Mouse (Mus musculus): ENCODE measurements around the gene Gfod2. TPM values are rescaled to one million over a fixed set of nuclear protein-coding genes. Genes with fewer than 3 reads are reported as not detected.
A peak's percentile ranks its signal among the peaks of the same experiment; 100 is the strongest.

The Gfod2 gene
- polyA plus RNA-seq, 1 experiment from 2014 or later = 63.1 TPM

- no peak overlapping the region for H3K9ac ChIP-seq
- H3K36me3 ChIP-seq = peaks cover 9% of the 10 kb centered on the region
- ATAC-seq (ENCODE audit: low FRiP score, low read depth) = peak; percentile 6; the same call in 1 of the 2 replicates
- H3K27ac ChIP-seq = no peak overlapping the region
- peaks cover 20% of the 10 kb centered on the region for H3K4me1 ChIP-seq
- no peak overlapping the region for H3K4me3 ChIP-seq
- H3K9me3 ChIP-seq = no peaks in the 10 kb centered on the region
- no peaks in the 10 kb centered on the region for H3K27me3 ChIP-seq (replicated peaks)
- 96% methylated on average over 8 of the region's 8 CpGs for WGBS
- H3K4me2 ChIP-seq (replicated peaks) = no peak overlapping the region
Observed at GRCm38 (mm10) chr8:105708675-105709074, 49.8 kb downstream of the Gfod2 start.

DNA sequence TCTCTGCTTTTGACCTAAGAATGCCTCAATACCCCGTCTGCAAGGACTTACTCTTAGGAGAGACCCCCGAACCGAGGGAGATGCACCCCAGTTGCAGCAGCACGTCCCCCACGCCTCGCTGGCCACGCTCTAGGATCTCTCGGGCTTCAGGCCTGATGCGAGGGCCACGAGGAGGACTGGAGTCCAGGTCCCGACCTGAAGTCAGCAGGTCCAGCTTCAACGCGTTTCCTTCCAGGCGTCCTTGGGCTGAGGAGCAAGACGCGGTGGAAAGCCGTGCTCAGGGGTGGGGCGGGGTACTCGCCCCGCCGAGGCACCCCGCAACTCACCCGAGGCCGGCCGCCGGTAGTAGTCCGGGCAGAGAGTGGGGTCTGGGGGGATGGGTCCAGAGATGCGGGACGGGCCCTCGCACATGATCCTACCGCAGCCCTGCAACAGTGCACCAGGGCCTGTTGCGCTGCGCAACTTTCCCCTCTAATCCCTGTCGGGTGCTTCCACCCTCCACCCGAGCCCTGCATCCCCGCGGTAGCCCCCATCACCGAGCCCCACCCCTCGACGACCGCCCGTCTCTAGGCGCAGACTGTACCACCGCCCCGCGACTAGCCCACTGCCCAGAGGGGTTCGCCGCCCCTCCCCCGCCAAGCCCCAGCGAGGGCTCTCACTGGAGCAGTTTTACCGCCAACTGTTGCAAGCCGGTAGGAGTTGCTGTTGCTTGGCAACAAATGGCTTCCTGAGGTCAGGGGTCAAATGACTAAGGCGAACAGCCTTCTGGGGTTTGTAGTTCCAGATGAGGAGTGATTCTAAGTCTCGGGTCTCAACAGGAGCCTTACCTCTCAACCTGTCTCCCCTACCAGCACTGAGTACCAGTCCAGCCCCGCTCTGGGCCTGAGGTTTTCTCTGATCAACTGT, 50.7 kb downstream of the Gfod2 start, which contains the start of the genes 4933405L10Rik and Enkd1:
4933405L10Rik (plus strand) TSS at position 158 of the 906 bp plus-strand sequence.
Enkd1 (minus strand) TSS at position 713 of the 906 bp plus-strand sequence.
- no peak within 1 kb of the TSS for H3K27ac ChIP-seq
- H3K4me1 ChIP-seq = peaks cover 20% of the 10 kb centered on the region
- ATAC-seq (ENCODE audit: low FRiP score, low read depth) = peak; percentile 84
- under 1% methylated on average over 55 of the region's 55 CpGs for WGBS
- H3K4me3 ChIP-seq = peak within 1 kb of the TSS; percentile 54
- H3K4me2 ChIP-seq (replicated peaks) = peak within 1 kb of the TSS; percentile 93
- peaks cover 17% of the 10 kb centered on the region for H3K36me3 ChIP-seq
- H3K9ac ChIP-seq = peak within 1 kb of the TSS; percentile 63
- H3K9me3 ChIP-seq = no peaks in the 10 kb centered on the region
- no peaks in the 10 kb centered on the region for H3K27me3 ChIP-seq (replicated peaks)

- Histone ChIP-seq H3K27me3 (replicated peaks) (no peaks in the 10 kb centered on the region), H3K27ac (no peak overlapping the region), H3K4me3 (no peak overlapping the region), H3K9me3 (no peaks in the 10 kb centered on the region), H3K4me2 (replicated peaks) (peak overlapping the region; percentile 93), H3K36me3 (peaks cover 17% of the 10 kb centered on the region), H3K4me1 (peaks cover 31% of the 10 kb centered on the region), H3K9ac (no peak overlapping the region)
- ATAC-seq (ENCODE audit: low FRiP score, low read depth) = no peak
- 80% methylated on average over 12 of the region's 12 CpGs for WGBS
Observed at GRCm38 (mm10) chr8:105706426-105706825, 52.0 kb downstream of the Gfod2 start.

DNA sequence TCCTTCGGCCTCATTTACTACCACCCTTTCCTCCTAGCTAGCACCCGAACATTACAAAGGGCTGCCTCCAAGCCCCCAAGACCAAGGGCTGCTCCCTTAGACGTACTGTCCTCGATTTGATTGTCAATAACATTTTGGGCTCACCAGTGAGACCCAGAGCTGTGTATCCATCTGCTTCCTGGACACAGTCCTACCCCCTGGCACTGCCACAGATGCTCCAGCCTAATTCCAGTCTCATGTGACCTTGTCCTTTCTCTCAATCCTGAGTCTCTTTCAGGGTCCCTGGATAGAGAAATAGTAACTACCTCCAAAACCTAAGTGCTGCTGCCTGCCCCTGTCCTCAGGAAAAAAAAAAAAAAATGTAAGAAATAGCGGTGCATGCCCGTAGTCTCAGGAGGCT, 53.5 kb downstream of the Gfod2 start:
- Histone ChIP-seq H3K9ac (no peak overlapping the region), H3K27me3 (replicated peaks) (no peaks in the 10 kb centered on the region), H3K4me1 (peaks cover 38% of the 10 kb centered on the region), H3K27ac (no peak overlapping the region), H3K4me3 (no peak overlapping the region), H3K9me3 (no peaks in the 10 kb centered on the region), H3K36me3 (peaks cover 17% of the 10 kb centered on the region), H3K4me2 (replicated peaks) (no peak overlapping the region)
- no peak for ATAC-seq (ENCODE audit: low FRiP score, low read depth)
- WGBS = 93% methylated on average over 6 of the region's 6 CpGs

DNA sequence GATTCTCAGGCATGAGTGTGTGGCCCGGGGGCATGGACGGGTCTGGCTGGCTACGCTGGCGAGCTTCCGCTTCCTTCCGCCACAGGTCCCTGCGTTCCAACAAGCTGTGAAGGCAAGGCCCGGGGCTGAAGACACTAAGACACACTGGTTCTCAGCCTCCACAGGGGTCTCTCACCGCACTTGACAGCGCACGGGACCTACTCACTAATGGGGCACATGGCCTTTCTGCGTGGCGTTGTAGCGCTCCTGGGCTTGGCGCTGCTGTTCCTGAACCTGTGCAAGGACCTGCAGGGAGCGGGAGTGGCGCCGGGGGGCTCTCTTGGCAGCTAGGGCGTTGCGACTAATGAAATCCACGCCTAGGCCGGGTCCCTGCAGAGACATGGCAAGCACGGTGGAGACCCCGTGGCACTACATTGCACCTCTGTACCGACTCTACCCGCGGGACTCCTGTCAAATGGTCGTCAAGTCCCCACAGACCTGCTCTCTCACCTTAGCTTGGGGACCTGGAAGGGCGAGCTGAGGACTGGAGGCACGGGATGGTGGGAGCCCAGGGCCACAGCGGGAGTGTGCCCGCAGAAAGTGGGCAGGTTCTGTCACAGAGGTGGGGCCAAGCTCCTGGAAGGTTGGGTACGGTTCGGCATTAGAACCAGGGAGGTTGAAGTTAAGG, 54.2 kb downstream of the Gfod2 start:
- no peaks in the 10 kb centered on the region for H3K9me3 ChIP-seq
- no peaks in the 10 kb centered on the region for H3K27me3 ChIP-seq (replicated peaks)
- peaks cover 17% of the 10 kb centered on the region for H3K36me3 ChIP-seq
- 95% methylated on average over 34 of the region's 34 CpGs for WGBS
- H3K4me2 ChIP-seq (replicated peaks) = no peak overlapping the region
- no peak overlapping the region for H3K27ac ChIP-seq
- H3K9ac ChIP-seq = no peak overlapping the region
- H3K4me3 ChIP-seq = no peak overlapping the region
- no peak for ATAC-seq (ENCODE audit: low FRiP score, low read depth)
- H3K4me1 ChIP-seq = peaks cover 43% of the 10 kb centered on the region

GRCm38 (mm10) chr8:105702731-105703415, 55.6 kb downstream of the Gfod2 start:
- 92% methylated on average over 24 of the region's 24 CpGs for WGBS
- peaks cover 28% of the 10 kb centered on the region for H3K36me3 ChIP-seq
- peak overlapping the region; percentile 53 for H3K9ac ChIP-seq
- H3K4me2 ChIP-seq (replicated peaks) = peak overlapping the region; percentile 96
- peaks cover 41% of the 10 kb centered on the region for H3K4me1 ChIP-seq
- no peaks in the 10 kb centered on the region for H3K27me3 ChIP-seq (replicated peaks)
- no peaks in the 10 kb centered on the region for H3K9me3 ChIP-seq
- H3K27ac ChIP-seq = no peak overlapping the region
- ATAC-seq (ENCODE audit: low FRiP score, low read depth) = no peak
- H3K4me3 ChIP-seq = no peak overlapping the region

DNA sequence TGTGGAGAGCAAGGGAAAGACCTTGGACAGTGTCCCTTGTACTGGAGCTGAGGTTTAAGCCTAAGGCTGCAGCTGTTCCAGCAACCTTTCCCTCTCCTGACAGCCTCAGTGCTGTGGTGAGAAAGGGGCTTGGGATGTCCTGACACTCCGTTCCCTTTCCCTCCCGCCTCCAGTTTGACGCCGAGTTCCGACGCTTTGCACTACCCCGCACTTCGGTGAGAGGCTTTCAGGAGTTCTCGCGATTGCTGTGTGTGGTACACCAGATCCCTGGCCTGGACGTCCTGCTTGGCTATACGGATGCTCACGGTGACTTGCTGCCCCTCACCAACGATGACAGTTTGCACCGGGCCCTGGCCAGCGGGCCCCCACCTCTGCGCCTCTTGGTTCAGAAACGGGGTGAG, 56.5 kb downstream of the Gfod2 start:
- Histone ChIP-seq H3K27ac (peak overlapping the region; percentile 44; the same call in 1 of the 2 replicates), H3K27me3 (replicated peaks) (no peaks in the 10 kb centered on the region), H3K4me2 (replicated peaks) (peak overlapping the region; percentile 96), H3K36me3 (peaks cover 36% of the 10 kb centered on the region), H3K9me3 (no peaks in the 10 kb centered on the region), H3K4me3 (peak overlapping the region; percentile 49), H3K9ac (peak overlapping the region; percentile 53), H3K4me1 (peaks cover 33% of the 10 kb centered on the region)
- peak; percentile 21 for ATAC-seq (ENCODE audit: low FRiP score, low read depth)
- WGBS = 40% methylated on average over 18 of the region's 18 CpGs

- Histone ChIP-seq H3K4me3 (peak within 1 kb of the TSS; percentile 49), H3K9ac (peak within 1 kb of the TSS; percentile 69), H3K4me2 (replicated peaks) (peak within 1 kb of the TSS; percentile 96), H3K9me3 (no peaks in the 10 kb centered on the region), H3K27ac (peak within 1 kb of the TSS; percentile 44), H3K36me3 (peaks cover 44% of the 10 kb centered on the region), H3K27me3 (replicated peaks) (no peaks in the 10 kb centered on the region), H3K4me1 (peaks cover 26% of the 10 kb centered on the region)
- ATAC-seq (ENCODE audit: low FRiP score, low read depth) = peak; percentile 79
- under 1% methylated on average over 60 of the region's 60 CpGs for WGBS
Observed at GRCm38 (mm10) chr8:105700966-105701824, 57.3 kb downstream of the Gfod2 start, which contains the start of the genes Acd and Pard6a. Acd (minus strand) TSS chr8:105701102. Pard6a (plus strand) TSS chr8:105701148.

DNA sequence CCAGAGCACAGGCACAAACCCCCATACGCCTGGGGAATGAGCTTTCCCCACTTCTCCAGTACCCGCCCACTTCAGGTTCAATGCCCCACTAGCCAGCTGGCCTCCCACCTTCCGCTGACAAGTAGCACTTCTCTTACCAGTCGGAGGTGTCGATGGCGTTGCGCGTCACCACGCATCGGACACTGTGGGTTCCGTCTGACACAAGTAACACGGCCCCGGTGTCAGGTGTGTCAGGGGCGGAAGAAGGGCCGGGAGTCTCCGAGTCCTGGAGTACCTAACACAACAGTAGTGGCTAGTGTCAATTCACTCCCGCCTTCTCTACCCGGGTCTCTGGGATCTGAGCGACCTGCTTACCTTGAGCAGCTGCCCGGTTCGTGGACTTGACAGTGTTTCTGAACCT, 57.9 kb downstream of the Gfod2 start:
- Histone ChIP-seq H3K27ac (no peak overlapping the region), H3K36me3 (peaks cover 47% of the 10 kb centered on the region)

GRCm38 (mm10) chr8:105699488-105700215, 58.8 kb downstream of the Gfod2 start:
- 87% methylated on average over 11 of the region's 11 CpGs for WGBS
- Histone ChIP-seq H3K4me2 (replicated peaks) (peak overlapping the region; percentile 96), H3K9ac (peak overlapping the region; percentile 69; the same call in 1 of the 2 replicates), H3K27ac (no peak overlapping the region), H3K36me3 (peaks cover 50% of the 10 kb centered on the region), H3K4me3 (peak overlapping the region; percentile 49), H3K9me3 (no peaks in the 10 kb centered on the region), H3K27me3 (replicated peaks) (no peaks in the 10 kb centered on the region), H3K4me1 (peaks cover 28% of the 10 kb centered on the region)
- no peak for ATAC-seq (ENCODE audit: low FRiP score, low read depth)

More for the DNA sequence above, 57.9 kb downstream of the Gfod2 start:
- ATAC-seq (ENCODE audit: low FRiP score, low read depth) = peak; percentile 55
- H3K4me3 ChIP-seq = peak overlapping the region; percentile 49
- peak overlapping the region; percentile 96 for H3K4me2 ChIP-seq (replicated peaks)
- no peaks in the 10 kb centered on the region for H3K9me3 ChIP-seq
- peaks cover 23% of the 10 kb centered on the region for H3K4me1 ChIP-seq
- 0% methylated on average over 21 of the region's 21 CpGs for WGBS
- peak overlapping the region; percentile 69 for H3K9ac ChIP-seq
- no peaks in the 10 kb centered on the region for H3K27me3 ChIP-seq (replicated peaks)

All from neural tube, embryonic 12.5 days (tissue).